Mouse (Mus musculus) MEL (cell line): Measurements from ENCODE around the gene Noa1.

Experiments
- BHLHE40 ChIP-seq: IDR thresholded peaks from 2 replicates; pipeline ENCODE4 v1.6.1; 2012; ENCODE audit warnings: low read depth, mild to moderate bottlenecking, inconsistent platforms, low read length, improper control_type of control experiment, borderline replicate concordance
- CHD1 ChIP-seq: IDR thresholded peaks from 2 replicates; pipeline ENCODE4 v1.6.1; 2012; ENCODE audit warnings: low read depth, mild to moderate bottlenecking, inconsistent platforms, low read length, improper control_type of control experiment
- CTCF ChIP-seq, 3 experiments: IDR thresholded peaks in 2 of 3; conservative IDR thresholded peaks in 1 of 3; 2 replicates each; pipeline ENCODE4 v1.5.1; 2011 to 2012; ENCODE audit warnings: low read length in 3 of 3, low read depth in 2 of 3, mild to moderate bottlenecking in 2 of 3, improper control_type of control experiment in 1 of 3, inconsistent platforms in 1 of 3, mixed read lengths in 1 of 3, moderate library complexity in 1 of 3; ENCODE audit not compliant: control insufficient read depth in 1 of 3, insufficient read depth in 1 of 3, poor library complexity in 1 of 3, severe bottlenecking in 1 of 3
- ETS1 ChIP-seq: IDR thresholded peaks from 2 replicates; pipeline ENCODE4 v1.6.1; 2012; ENCODE audit warnings: low read depth, mild to moderate bottlenecking, inconsistent platforms, low read length, improper control_type of control experiment, moderate library complexity
- GABPA ChIP-seq: IDR thresholded peaks from 2 replicates; pipeline ENCODE4 v1.6.1; 2012; ENCODE audit warnings: low read depth, mild to moderate bottlenecking, inconsistent platforms, low read length, improper control_type of control experiment, moderate library complexity
- HCFC1 ChIP-seq: IDR thresholded peaks from 2 replicates; pipeline ENCODE4 v1.6.1; 2012; ENCODE audit warnings: low read depth, mild to moderate bottlenecking, inconsistent platforms, low read length, improper control_type of control experiment, moderate library complexity
- MAFK ChIP-seq: IDR thresholded peaks from 2 replicates; pipeline ENCODE4 v1.6.1; 2011; ENCODE audit warnings: low read depth, mild to moderate bottlenecking, low read length, improper control_type of control experiment, borderline replicate concordance
- MXI1 ChIP-seq: IDR thresholded peaks from 2 replicates; pipeline ENCODE4 v1.6.1; 2011; ENCODE audit warnings: mild to moderate bottlenecking, low read depth, low read length, improper control_type of control experiment
- NRF1 ChIP-seq: IDR thresholded peaks from 2 replicates; pipeline ENCODE4 v1.6.1; 2014; ENCODE audit warnings: low read depth, mild to moderate bottlenecking, inconsistent platforms, low read length, improper control_type of control experiment, moderate library complexity; ENCODE audit not compliant: poor library complexity, insufficient read depth, severe bottlenecking
- POLR2A ChIP-seq, 2 experiments: IDR thresholded peaks; 2 replicates each; pipeline ENCODE4 v1.6.1; 2011 to 2012; ENCODE audit warnings: low read length in 2 of 2, mild to moderate bottlenecking in 2 of 2, control low read depth in 1 of 2, improper control_type of control experiment in 1 of 2, low read depth in 1 of 2, moderate library complexity in 1 of 2; ENCODE audit not compliant: control insufficient read depth in 1 of 2, insufficient read depth in 1 of 2, poor library complexity in 1 of 2
- TBP ChIP-seq: IDR thresholded peaks from 2 replicates; pipeline ENCODE4 v1.8.0; 2011; ENCODE audit warnings: low read depth, low read length, improper control_type of control experiment
- TCF12 ChIP-seq: IDR thresholded peaks from 2 replicates; pipeline ENCODE4 v1.6.1; 2014; ENCODE audit warnings: low read depth, mild to moderate bottlenecking, inconsistent platforms, low read length, improper control_type of control experiment, moderate library complexity
- USF1 ChIP-seq: IDR thresholded peaks from 2 replicates; pipeline ENCODE4 v1.6.1; 2014; ENCODE audit warnings: low read depth, mild to moderate bottlenecking, inconsistent platforms, low read length, improper control_type of control experiment, moderate library complexity
- USF2 ChIP-seq, 2 experiments: IDR thresholded peaks; 2 replicates each; pipeline ENCODE4 v1.6.1; 2011 to 2012; ENCODE audit warnings: improper control_type of control experiment in 2 of 2, low read length in 2 of 2, borderline replicate concordance in 1 of 2, inconsistent platforms in 1 of 2, low read depth in 1 of 2, mild to moderate bottlenecking in 1 of 2; ENCODE audit not compliant: insufficient read depth in 1 of 2

- TF ChIP-seq MXI1 (no peak), POLR2A (IDR thresholded peaks at IDR 0.05; ENCODE audit: control insufficient read depth in 1 of 2, insufficient read depth in 1 of 2, low read depth in 1 of 2, low read length in 2 of 2, poor library complexity in 1 of 2) (no peak), HCFC1 (no peak), GABPA (no peak), USF2 (IDR thresholded peaks at IDR 0.05; ENCODE audit: borderline replicate concordance in 1 of 2, insufficient read depth in 1 of 2, low read depth in 1 of 2, low read length in 2 of 2) (no peak), CHD1 (no peak), CTCF (IDR thresholded peaks at IDR 0.05 in 2 of 3, conservative IDR thresholded peaks at IDR 0.05 in 1 of 3; ENCODE audit: control insufficient read depth in 1 of 3, insufficient read depth in 1 of 3, low read depth in 2 of 3, low read length in 3 of 3, poor library complexity in 1 of 3, severe bottlenecking in 1 of 3) (no peak), USF1 (no peak), TBP (no peak), BHLHE40 (no peak), NRF1 (no peak), MAFK (no peak), ETS1 (no peak), TCF12 (no peak)
Observed at GRCm38 (mm10) chr5:77245787-77246671, 63.9 kb downstream of the Noa1 start.
